Mouse (Mus musculus): ENCODE results near the gene Hamp2. TPM values are rescaled to one million over a fixed set of nuclear protein-coding genes. Genes with fewer than 3 reads are reported as not detected.
A peak's percentile ranks its signal among the peaks of the same experiment; 100 is the strongest.

Gene Hamp2
- polyA plus RNA-seq, 1 experiment: not detected

- no peak for DNase-seq (ENCODE audit: low read depth)
- no peak for TF ChIP-seq POLR2A (IDR thresholded peaks at IDR 0.05; ENCODE audit: borderline replicate concordance, extremely low read depth, insufficient read depth, insufficient read length, poor library complexity, severe bottlenecking)
- no peak for TF ChIP-seq CTCF (IDR thresholded peaks at IDR 0.05; ENCODE audit: borderline replicate concordance, extremely low read depth, insufficient read depth, insufficient read length)
Observed at GRCm38 (mm10) chr7:30909773-30910172, 14.7 kb downstream of the Hamp2 start.

DNA sequence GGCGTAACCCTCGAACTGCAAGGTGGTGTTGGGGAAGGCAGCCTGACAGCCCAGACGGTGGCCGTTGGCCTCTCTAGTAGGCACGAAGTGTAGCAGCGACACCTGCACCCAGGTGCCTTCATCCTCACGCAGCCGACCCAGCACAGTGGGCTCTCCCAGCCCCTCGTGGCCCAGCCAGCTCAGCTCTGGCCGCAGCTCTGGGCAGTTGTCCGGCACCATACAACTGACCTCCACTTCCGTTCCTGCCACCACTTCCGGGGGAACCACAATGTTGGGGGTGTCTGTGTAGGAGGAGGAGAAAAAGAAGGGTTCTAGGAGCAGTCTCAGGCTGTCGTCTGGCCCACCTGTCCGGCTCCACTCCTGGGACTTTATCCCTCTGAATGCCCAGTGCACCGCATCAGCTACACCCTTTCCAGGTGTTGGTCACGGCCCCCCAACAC lies 15.5 kb downstream of the Hamp2 start:
- DNase-seq (ENCODE audit: low read depth): no peak
- TF ChIP-seq POLR2A (IDR thresholded peaks at IDR 0.05; ENCODE audit: borderline replicate concordance, extremely low read depth, insufficient read depth, insufficient read length, poor library complexity, severe bottlenecking) (no peak), CTCF (IDR thresholded peaks at IDR 0.05; ENCODE audit: borderline replicate concordance, extremely low read depth, insufficient read depth, insufficient read length) (no peak)

GRCm38 (mm10) chr7:30908277-30908991 lies 16.0 kb downstream of the Hamp2 start:
- peak; percentile 43 for DNase-seq (ENCODE audit: low read depth)
- no peak for TF ChIP-seq CTCF (IDR thresholded peaks at IDR 0.05; ENCODE audit: borderline replicate concordance, extremely low read depth, insufficient read depth, insufficient read length)

DNA sequence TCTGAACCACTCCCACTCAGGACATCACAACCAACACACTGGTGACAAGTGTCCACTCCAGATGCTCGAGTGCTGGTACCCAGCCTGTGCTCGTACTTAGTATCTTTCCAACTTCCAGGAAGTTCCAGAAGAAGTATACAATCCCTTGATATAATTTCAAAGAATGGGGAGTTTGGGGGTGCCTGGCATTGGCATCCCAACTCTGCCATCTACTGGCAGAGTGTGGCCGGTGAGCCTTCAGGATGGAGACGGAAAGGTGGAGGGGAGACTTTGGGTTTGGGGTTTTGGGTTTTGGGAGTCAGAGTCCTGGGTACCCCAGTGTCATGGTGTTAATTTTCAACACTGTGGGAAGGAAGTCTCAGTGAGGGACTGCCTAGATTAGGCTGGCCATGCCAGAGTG lies 20.4 kb downstream of the Hamp2 start:
- DNase-seq (ENCODE audit: low read depth): no peak
- TF ChIP-seq CTCF (IDR thresholded peaks at IDR 0.05; ENCODE audit: borderline replicate concordance, extremely low read depth, insufficient read depth, insufficient read length) (peak; percentile 51; the same call in 1 of the 2 replicates), POLR2A (IDR thresholded peaks at IDR 0.05; ENCODE audit: borderline replicate concordance, extremely low read depth, insufficient read depth, insufficient read length, poor library complexity, severe bottlenecking) (no peak)

- TF ChIP-seq POLR2A (IDR thresholded peaks at IDR 0.05; ENCODE audit: borderline replicate concordance, extremely low read depth, insufficient read depth, insufficient read length, poor library complexity, severe bottlenecking) (no peak), CTCF (IDR thresholded peaks at IDR 0.05; ENCODE audit: borderline replicate concordance, extremely low read depth, insufficient read depth, insufficient read length) (no peak)
- no peak for DNase-seq (ENCODE audit: low read depth)
Observed at GRCm38 (mm10) chr7:30895217-30895616, 29.3 kb downstream of the Hamp2 start.

- TF ChIP-seq POLR2A (IDR thresholded peaks at IDR 0.05; ENCODE audit: borderline replicate concordance, extremely low read depth, insufficient read depth, insufficient read length, poor library complexity, severe bottlenecking) (no peak), CTCF (IDR thresholded peaks at IDR 0.05; ENCODE audit: borderline replicate concordance, extremely low read depth, insufficient read depth, insufficient read length) (no peak)
- no peak for DNase-seq (ENCODE audit: low read depth)
Observed at GRCm38 (mm10) chr7:30892515-30892914, 32.0 kb downstream of the Hamp2 start.

GRCm38 (mm10) chr7:30891746-30892145 lies 32.7 kb downstream of the Hamp2 start:
- no peak for DNase-seq (ENCODE audit: low read depth)
- no peak for TF ChIP-seq CTCF (IDR thresholded peaks at IDR 0.05; ENCODE audit: borderline replicate concordance, extremely low read depth, insufficient read depth, insufficient read length)
- TF ChIP-seq POLR2A (IDR thresholded peaks at IDR 0.05; ENCODE audit: borderline replicate concordance, extremely low read depth, insufficient read depth, insufficient read length, poor library complexity, severe bottlenecking): no peak

DNA sequence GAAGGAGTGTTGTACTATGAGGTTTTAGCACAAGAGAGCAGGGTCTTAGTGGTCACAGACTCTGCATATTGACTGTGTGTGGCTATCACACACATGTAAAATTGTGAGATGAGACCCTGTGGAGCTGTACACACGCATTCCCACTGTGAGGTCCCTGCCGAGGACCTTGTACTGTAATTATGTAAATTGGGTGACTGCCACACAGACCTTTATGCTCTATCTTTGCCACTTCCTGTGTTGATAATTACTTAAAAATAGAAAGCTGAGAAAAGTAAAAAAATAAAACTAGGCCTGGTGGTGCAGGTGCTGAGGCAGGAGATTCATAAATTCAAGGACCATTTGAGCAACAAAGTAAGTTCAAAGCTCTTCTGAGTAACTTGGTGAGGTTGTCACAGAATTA lies 33.8 kb downstream of the Hamp2 start:
- TF ChIP-seq CTCF (IDR thresholded peaks at IDR 0.05; ENCODE audit: borderline replicate concordance, extremely low read depth, insufficient read depth, insufficient read length) (no peak), POLR2A (IDR thresholded peaks at IDR 0.05; ENCODE audit: borderline replicate concordance, extremely low read depth, insufficient read depth, insufficient read length, poor library complexity, severe bottlenecking) (no peak)
- no peak for DNase-seq (ENCODE audit: low read depth)

- TF ChIP-seq CTCF (IDR thresholded peaks at IDR 0.05; ENCODE audit: borderline replicate concordance, extremely low read depth, insufficient read depth, insufficient read length) (no peak), POLR2A (IDR thresholded peaks at IDR 0.05; ENCODE audit: borderline replicate concordance, extremely low read depth, insufficient read depth, insufficient read length, poor library complexity, severe bottlenecking) (no peak)
- no peak for DNase-seq (ENCODE audit: low read depth)
Observed at GRCm38 (mm10) chr7:30888786-30889185, 35.7 kb downstream of the Hamp2 start.

DNA sequence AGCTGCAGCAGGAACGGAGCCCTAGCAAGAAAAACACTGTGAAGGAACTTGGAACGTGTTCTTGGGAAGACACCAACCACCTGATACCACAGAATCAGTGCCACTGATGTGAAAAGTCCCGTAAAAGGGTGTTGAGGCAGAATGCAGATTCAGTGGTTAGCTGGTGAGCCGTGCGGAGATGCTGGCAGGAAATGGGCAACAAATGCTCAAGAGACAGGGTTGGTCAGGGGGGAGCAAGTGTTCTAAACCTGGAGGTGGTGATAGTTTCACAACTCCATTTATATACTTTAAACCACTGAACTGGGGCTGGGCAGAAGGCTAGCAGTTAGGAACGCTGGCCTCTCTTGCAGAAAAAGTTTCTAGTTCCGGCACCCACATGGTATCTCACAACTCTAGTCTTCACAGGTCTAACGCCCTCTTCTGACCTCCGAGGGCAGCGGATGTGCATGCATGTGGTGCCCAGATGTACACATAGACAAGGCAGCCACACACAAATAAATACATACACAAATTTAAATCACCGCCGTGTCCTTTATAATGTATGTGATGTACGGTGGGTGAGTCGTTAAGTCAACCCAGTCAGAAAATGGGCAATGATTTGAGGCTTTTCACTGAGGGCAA lies 36.8 kb downstream of the Hamp2 start:
- TF ChIP-seq POLR2A (IDR thresholded peaks at IDR 0.05; ENCODE audit: borderline replicate concordance, extremely low read depth, insufficient read depth, insufficient read length, poor library complexity, severe bottlenecking): no peak
- no peak for TF ChIP-seq CTCF (IDR thresholded peaks at IDR 0.05; ENCODE audit: borderline replicate concordance, extremely low read depth, insufficient read depth, insufficient read length)

GRCm38 (mm10) chr7:30886852-30887251 lies 37.6 kb downstream of the Hamp2 start:
- no peak for DNase-seq (ENCODE audit: low read depth)
- no peak for TF ChIP-seq POLR2A (IDR thresholded peaks at IDR 0.05; ENCODE audit: borderline replicate concordance, extremely low read depth, insufficient read depth, insufficient read length, poor library complexity, severe bottlenecking)

More for the DNA sequence above, 36.8 kb downstream of the Hamp2 start:
- no peak for DNase-seq (ENCODE audit: low read depth)

DNA sequence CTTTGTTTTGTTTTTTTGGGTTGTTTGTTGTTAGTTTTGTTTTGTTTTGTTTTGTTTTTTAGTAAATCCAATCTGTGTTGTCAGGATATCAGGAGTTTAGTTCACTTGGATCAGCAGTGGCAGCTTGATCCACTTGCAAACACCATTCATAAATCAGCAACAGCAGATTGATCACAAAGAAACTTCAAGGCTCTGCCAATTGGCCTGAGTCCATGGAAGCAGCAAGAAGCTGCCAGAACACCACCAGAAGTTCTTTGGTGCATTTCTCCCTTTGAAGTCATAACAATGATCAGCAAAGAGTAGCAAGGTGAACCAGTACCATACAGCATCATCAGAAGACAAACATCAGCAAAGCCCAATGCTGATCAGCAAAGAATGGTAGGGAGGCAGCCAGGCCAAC lies 40.4 kb downstream of the Hamp2 start:
- TF ChIP-seq CTCF (IDR thresholded peaks at IDR 0.05; ENCODE audit: borderline replicate concordance, extremely low read depth, insufficient read depth, insufficient read length) (no peak), POLR2A (IDR thresholded peaks at IDR 0.05; ENCODE audit: borderline replicate concordance, extremely low read depth, insufficient read depth, insufficient read length, poor library complexity, severe bottlenecking) (no peak)
- peak; percentile 12 for DNase-seq (ENCODE audit: low read depth)
